Mouse (Mus musculus): ENCODE results near the gene Zfp90.

Gene Zfp90

GRCm38 (mm10) chr8:106432954-106433570 lies 17.9 kb downstream of the Zfp90 start:
- DNase-seq (ENCODE audit: low spot score in 2 of 2): peak; percentile 89 to 90

GRCm38 (mm10) chr8:106433667-106434066 lies 18.5 kb downstream of the Zfp90 start:
- DNase-seq (ENCODE audit: low spot score in 2 of 2): no peak

- no peak for DNase-seq (ENCODE audit: low spot score in 2 of 2)
Observed at GRCm38 (mm10) chr8:106437781-106438180, 22.7 kb downstream of the Zfp90 start.

GRCm38 (mm10) chr8:106440146-106440545 lies 25.0 kb downstream of the Zfp90 start:
- no peak for DNase-seq (ENCODE audit: low spot score in 2 of 2)

GRCm38 (mm10) chr8:106442740-106443139 lies 27.6 kb downstream of the Zfp90 start:
- no peak for DNase-seq (ENCODE audit: low spot score in 2 of 2)

GRCm38 (mm10) chr8:106451301-106452085 lies 36.4 kb downstream of the Zfp90 start:
- DNase-seq (ENCODE audit: low spot score in 2 of 2): no peak

- no peak for DNase-seq (ENCODE audit: low spot score in 2 of 2)
Observed at GRCm38 (mm10) chr8:106452701-106453481, 37.8 kb downstream of the Zfp90 start.

GRCm38 (mm10) chr8:106454036-106454435 lies 38.9 kb downstream of the Zfp90 start:
- no peak for DNase-seq (ENCODE audit: low spot score in 2 of 2)

- DNase-seq (ENCODE audit: low spot score in 2 of 2): no peak
Observed at GRCm38 (mm10) chr8:106462131-106462530, 47.0 kb downstream of the Zfp90 start.

- no peak for DNase-seq (ENCODE audit: low spot score in 2 of 2)
Observed at GRCm38 (mm10) chr8:106463795-106464194, 48.7 kb downstream of the Zfp90 start.

GRCm38 (mm10) chr8:106469485-106469884 lies 54.4 kb downstream of the Zfp90 start:
- DNase-seq (ENCODE audit: low spot score in 2 of 2): no peak

GRCm38 (mm10) chr8:106474001-106474400 lies 58.9 kb downstream of the Zfp90 start:
- DNase-seq (ENCODE audit: low spot score in 2 of 2): no peak

All from right cerebral cortex, adult 2 months (tissue).